Mouse (Mus musculus): ENCODE measurements at regions not wholly inside any gene's neighbourhood (a gene's known extent, or its start where the extent isn't known, plus 50 kb on each side); places are given as distances from the start of the nearest gene placed in this dataset.

- DNase-seq (ENCODE audit: low spot score, missing footprints) = no peak
- H3K9me3 ChIP-seq (ENCODE audit: control insufficient read depth, low read length) = no peaks in the 10 kb centered on the region
- peaks cover 3% of the 10 kb centered on the region for H3K4me1 ChIP-seq (ENCODE audit: control insufficient read depth, insufficient read depth, low read length)
- H3K27me3 ChIP-seq (ENCODE audit: control insufficient read depth, insufficient read depth, low read length) = no peaks in the 10 kb centered on the region
- H3K4me3 ChIP-seq (ENCODE audit: low read depth, low read length) = no peak overlapping the region
- H3K4me2 ChIP-seq = no peak overlapping the region
- no peak for ATAC-seq (ENCODE audit: low FRiP score)
- H3K9ac ChIP-seq (ENCODE audit: low read length) = no peak overlapping the region
- no peaks in the 10 kb centered on the region for H3K36me3 ChIP-seq (ENCODE audit: control insufficient read depth, insufficient read depth, low read length)
- WGBS = 93% methylated on average over 6 of the region's 6 CpGs
- no peak overlapping the region for H3K27ac ChIP-seq (ENCODE audit: low read depth, low read length)
These were observed 516.6 kb upstream of the Atp11b start for GRCm38 (mm10) chr3:35237342-35237741.

DNA sequence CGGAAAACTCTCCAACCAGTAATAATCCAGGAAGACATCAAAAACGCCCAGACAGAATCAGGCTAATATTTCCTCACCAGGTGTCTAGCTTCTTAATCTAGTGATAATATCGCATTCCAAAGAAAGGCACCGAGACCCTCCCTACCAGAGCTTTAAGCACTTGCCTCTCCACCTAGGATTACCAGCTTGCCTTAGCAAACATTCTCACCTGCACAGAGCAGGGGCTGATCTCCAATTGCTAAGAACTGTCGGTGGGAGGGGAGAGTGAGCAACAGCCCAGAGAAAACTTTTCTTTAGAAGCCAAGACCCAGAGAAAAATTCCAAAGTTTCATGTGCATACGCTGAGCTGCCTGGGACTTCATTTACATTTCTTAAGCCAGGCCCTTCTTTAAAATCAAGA, 511.6 kb upstream of the Atp11b start:
- Histone ChIP-seq H3K9ac (ENCODE audit: low read length) (no peak overlapping the region), H3K9me3 (ENCODE audit: control insufficient read depth, low read length) (no peaks in the 10 kb centered on the region), H3K4me2 (no peak overlapping the region), H3K27ac (ENCODE audit: low read depth, low read length) (peak overlapping the region; percentile 35), H3K36me3 (ENCODE audit: control insufficient read depth, insufficient read depth, low read length) (no peaks in the 10 kb centered on the region), H3K4me3 (ENCODE audit: low read depth, low read length) (no peak overlapping the region), H3K4me1 (ENCODE audit: control insufficient read depth, insufficient read depth, low read length) (peaks cover 34% of the 10 kb centered on the region), H3K27me3 (ENCODE audit: control insufficient read depth, insufficient read depth, low read length) (no peaks in the 10 kb centered on the region)
- DNase-seq (ENCODE audit: low spot score, missing footprints) = no peak
- no peak for ATAC-seq (ENCODE audit: low FRiP score)
- 31% methylated on average over 6 of the region's 6 CpGs for WGBS

DNA sequence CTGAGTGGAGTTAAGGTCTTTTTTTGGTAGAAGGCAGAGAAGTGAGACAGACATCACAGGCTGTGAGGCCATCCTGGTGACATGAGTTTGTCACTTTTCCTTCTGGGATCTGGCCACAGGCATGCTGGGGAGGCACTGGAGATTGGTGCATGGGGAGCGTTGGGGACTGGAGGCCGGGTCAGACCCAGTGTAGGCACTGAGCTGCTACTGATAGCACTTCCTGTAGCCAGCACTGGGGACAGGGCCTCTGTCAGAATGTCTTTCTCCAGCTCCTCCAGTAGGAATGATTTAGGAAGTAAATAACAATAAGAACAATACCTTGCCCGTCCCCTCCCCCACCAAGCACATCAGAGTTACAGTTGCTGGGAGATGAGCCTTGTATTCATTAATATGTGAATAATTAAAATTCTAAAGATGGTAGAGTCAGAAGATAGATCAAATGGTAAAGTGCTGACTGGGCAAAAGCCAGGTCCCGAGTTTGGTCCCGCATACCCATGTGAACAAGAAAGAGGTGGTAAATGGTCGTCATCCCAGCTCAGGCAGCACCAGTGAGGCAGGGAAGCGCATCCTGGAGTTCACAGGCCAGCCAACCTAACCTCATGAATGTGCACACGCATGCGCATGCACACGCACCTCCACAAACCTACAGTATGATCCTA, 510.9 kb upstream of the Atp11b start:
- H3K4me1 ChIP-seq (ENCODE audit: control insufficient read depth, insufficient read depth, low read length) = peaks cover 34% of the 10 kb centered on the region
- no peaks in the 10 kb centered on the region for H3K9me3 ChIP-seq (ENCODE audit: control insufficient read depth, low read length)
- H3K27me3 ChIP-seq (ENCODE audit: control insufficient read depth, insufficient read depth, low read length) = no peaks in the 10 kb centered on the region
- WGBS = 65% methylated on average over 10 of the region's 10 CpGs
- H3K4me3 ChIP-seq (ENCODE audit: low read depth, low read length) = no peak overlapping the region
- peak; percentile 63; the same call in 1 of the 2 replicates for ATAC-seq (ENCODE audit: low FRiP score)
- peak overlapping the region; percentile 35 for H3K27ac ChIP-seq (ENCODE audit: low read depth, low read length)
- H3K36me3 ChIP-seq (ENCODE audit: control insufficient read depth, insufficient read depth, low read length) = no peaks in the 10 kb centered on the region
- no peak for DNase-seq (ENCODE audit: low spot score, missing footprints)
- no peak overlapping the region for H3K9ac ChIP-seq (ENCODE audit: low read length)
- H3K4me2 ChIP-seq = no peak overlapping the region

DNA sequence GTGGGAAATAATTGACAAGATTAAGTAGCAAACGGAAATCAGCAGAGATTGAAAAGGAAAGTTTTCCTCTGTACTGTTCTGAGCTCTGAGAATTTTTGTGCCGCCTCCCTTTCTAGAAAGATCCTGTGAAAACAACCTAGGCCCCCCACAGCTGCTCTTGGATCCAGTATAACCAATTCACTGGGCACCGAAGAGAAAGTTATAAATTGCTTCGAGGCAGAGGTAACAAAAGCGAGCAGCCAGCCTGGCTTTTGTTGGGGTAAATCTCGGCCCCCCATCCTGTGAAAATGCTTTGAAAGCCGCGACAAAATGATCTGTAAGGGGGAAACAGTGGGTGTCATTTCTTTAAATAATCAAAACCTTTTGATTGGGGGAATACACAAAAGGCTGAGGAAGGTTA, 508.9 kb upstream of the Atp11b start:
- H3K9me3 ChIP-seq (ENCODE audit: control insufficient read depth, low read length) = no peaks in the 10 kb centered on the region
- no peak for DNase-seq (ENCODE audit: low spot score, missing footprints)
- H3K9ac ChIP-seq (ENCODE audit: low read length) = peak overlapping the region; percentile 36; the same call in 1 of the 2 replicates
- peaks cover 34% of the 10 kb centered on the region for H3K4me1 ChIP-seq (ENCODE audit: control insufficient read depth, insufficient read depth, low read length)
- H3K36me3 ChIP-seq (ENCODE audit: control insufficient read depth, insufficient read depth, low read length) = no peaks in the 10 kb centered on the region
- H3K27me3 ChIP-seq (ENCODE audit: control insufficient read depth, insufficient read depth, low read length) = no peaks in the 10 kb centered on the region
- H3K27ac ChIP-seq (ENCODE audit: low read depth, low read length) = no peak overlapping the region
- peak overlapping the region; percentile 0; the same call in 1 of the 2 replicates for H3K4me2 ChIP-seq
- no peak overlapping the region for H3K4me3 ChIP-seq (ENCODE audit: low read depth, low read length)
- ATAC-seq (ENCODE audit: low FRiP score) = no peak
- 4% methylated on average over 8 of the region's 8 CpGs for WGBS

DNA sequence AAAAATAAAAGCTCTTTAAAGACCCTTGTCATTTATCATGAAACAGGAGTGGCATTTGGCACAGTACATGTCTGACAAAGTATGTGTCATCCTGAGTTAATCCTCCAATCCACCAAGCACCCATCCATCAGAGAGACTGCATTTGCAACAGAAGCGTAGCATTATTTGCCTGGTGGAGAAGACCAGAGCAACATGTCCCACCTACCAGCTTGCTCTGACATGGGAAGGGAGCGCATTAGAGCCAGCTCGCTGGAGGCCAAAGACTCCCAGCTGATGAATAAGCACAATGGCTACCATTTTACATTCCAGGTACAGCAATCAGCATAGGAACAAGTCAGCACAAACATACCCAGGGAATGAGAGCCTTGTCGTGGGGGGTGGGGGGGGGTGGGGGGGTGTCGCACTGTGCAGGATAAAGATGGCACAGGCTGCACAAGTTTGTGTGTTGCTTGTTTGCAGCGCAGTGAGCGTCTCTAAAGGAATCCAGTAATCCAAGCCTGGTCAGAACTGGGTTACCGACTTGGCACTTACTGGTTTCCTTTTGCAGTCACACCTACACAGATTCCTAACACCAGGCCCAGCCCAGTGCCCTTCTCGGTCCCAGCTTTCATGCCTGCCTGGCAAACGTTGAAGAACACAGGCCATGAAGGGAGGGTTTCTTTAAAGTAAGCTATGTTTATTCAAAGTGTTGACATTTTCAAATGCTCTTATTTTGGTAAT, 507.8 kb upstream of the Atp11b start:
- DNase-seq (ENCODE audit: low spot score, missing footprints) = no peak
- no peak overlapping the region for H3K27ac ChIP-seq (ENCODE audit: low read depth, low read length)

GRCm38 (mm10) chr3:35249160-35249559, 504.7 kb upstream of the Atp11b start:
- WGBS = 89% methylated on average over 10 of the region's 10 CpGs
- ATAC-seq (ENCODE audit: low FRiP score) = no peak
- no peak overlapping the region for H3K4me2 ChIP-seq
- H3K27ac ChIP-seq (ENCODE audit: low read depth, low read length) = no peak overlapping the region
- H3K9ac ChIP-seq (ENCODE audit: low read length) = no peak overlapping the region
- H3K4me1 ChIP-seq (ENCODE audit: control insufficient read depth, insufficient read depth, low read length) = peaks cover 17% of the 10 kb centered on the region
- no peak for DNase-seq (ENCODE audit: low spot score, missing footprints)
- no peaks in the 10 kb centered on the region for H3K36me3 ChIP-seq (ENCODE audit: control insufficient read depth, insufficient read depth, low read length)
- H3K27me3 ChIP-seq (ENCODE audit: control insufficient read depth, insufficient read depth, low read length) = no peaks in the 10 kb centered on the region
- H3K4me3 ChIP-seq (ENCODE audit: low read depth, low read length) = no peak overlapping the region
- no peaks in the 10 kb centered on the region for H3K9me3 ChIP-seq (ENCODE audit: control insufficient read depth, low read length)

More for the DNA sequence above, 507.8 kb upstream of the Atp11b start:
- Histone ChIP-seq H3K9ac (ENCODE audit: low read length) (no peak overlapping the region), H3K4me3 (ENCODE audit: low read depth, low read length) (no peak overlapping the region), H3K27me3 (ENCODE audit: control insufficient read depth, insufficient read depth, low read length) (no peaks in the 10 kb centered on the region), H3K36me3 (ENCODE audit: control insufficient read depth, insufficient read depth, low read length) (no peaks in the 10 kb centered on the region), H3K4me1 (ENCODE audit: control insufficient read depth, insufficient read depth, low read length) (peaks cover 34% of the 10 kb centered on the region), H3K4me2 (no peak overlapping the region), H3K9me3 (ENCODE audit: control insufficient read depth, low read length) (no peaks in the 10 kb centered on the region)
- ATAC-seq (ENCODE audit: low FRiP score) = no peak
- 71% methylated on average over 10 of the region's 10 CpGs for WGBS

GRCm38 (mm10) chr3:35250092-35250749, 503.7 kb upstream of the Atp11b start:
- no peak overlapping the region for H3K9ac ChIP-seq (ENCODE audit: low read length)
- no peak for DNase-seq (ENCODE audit: low spot score, missing footprints)
- no peaks in the 10 kb centered on the region for H3K9me3 ChIP-seq (ENCODE audit: control insufficient read depth, low read length)
- H3K4me3 ChIP-seq (ENCODE audit: low read depth, low read length) = no peak overlapping the region
- H3K27me3 ChIP-seq (ENCODE audit: control insufficient read depth, insufficient read depth, low read length) = no peaks in the 10 kb centered on the region
- WGBS = 43% methylated on average over 14 of the region's 14 CpGs
- H3K4me2 ChIP-seq = no peak overlapping the region
- no peak for ATAC-seq (ENCODE audit: low FRiP score)
- H3K4me1 ChIP-seq (ENCODE audit: control insufficient read depth, insufficient read depth, low read length) = peaks cover 9% of the 10 kb centered on the region
- H3K27ac ChIP-seq (ENCODE audit: low read depth, low read length) = no peak overlapping the region
- H3K36me3 ChIP-seq (ENCODE audit: control insufficient read depth, insufficient read depth, low read length) = no peaks in the 10 kb centered on the region

GRCm38 (mm10) chr3:35253861-35254260, 500.0 kb upstream of the Atp11b start:
- Histone ChIP-seq H3K36me3 (ENCODE audit: control insufficient read depth, insufficient read depth, low read length) (no peaks in the 10 kb centered on the region), H3K27ac (ENCODE audit: low read depth, low read length) (no peak overlapping the region), H3K27me3 (ENCODE audit: control insufficient read depth, insufficient read depth, low read length) (no peaks in the 10 kb centered on the region), H3K4me2 (no peak overlapping the region), H3K4me1 (ENCODE audit: control insufficient read depth, insufficient read depth, low read length) (no peaks in the 10 kb centered on the region; the same call in 1 of the 2 replicates), H3K4me3 (ENCODE audit: low read depth, low read length) (no peak overlapping the region), H3K9ac (ENCODE audit: low read length) (no peak overlapping the region), H3K9me3 (ENCODE audit: control insufficient read depth, low read length) (no peaks in the 10 kb centered on the region)
- no peak for ATAC-seq (ENCODE audit: low FRiP score)
- WGBS = 72% methylated on average over 5 of the region's 5 CpGs
- no peak for DNase-seq (ENCODE audit: low spot score, missing footprints)

DNA sequence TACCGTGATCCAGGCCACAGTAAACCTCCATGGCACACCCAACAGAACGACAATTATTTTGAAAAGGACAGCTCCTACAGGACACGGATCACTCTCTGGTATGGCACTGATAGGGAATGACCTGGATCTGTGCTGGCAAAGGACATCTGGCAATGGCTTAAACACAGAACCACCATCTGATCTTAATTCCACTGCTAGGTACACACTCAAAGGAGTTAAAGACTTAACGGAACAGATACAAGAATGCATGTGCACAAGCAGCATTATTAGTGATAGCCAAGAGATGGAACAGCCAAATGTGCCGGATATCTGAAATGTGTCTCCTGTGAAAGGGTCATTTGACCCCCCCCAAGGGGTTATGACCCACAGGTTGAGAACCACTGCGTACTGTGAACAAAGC, 493.0 kb upstream of the Atp11b start:
- WGBS = 91% methylated on average over 6 of the region's 6 CpGs
- Histone ChIP-seq H3K9me3 (ENCODE audit: control insufficient read depth, low read length) (no peaks in the 10 kb centered on the region), H3K27me3 (ENCODE audit: control insufficient read depth, insufficient read depth, low read length) (no peaks in the 10 kb centered on the region), H3K9ac (ENCODE audit: low read length) (no peak overlapping the region), H3K36me3 (ENCODE audit: control insufficient read depth, insufficient read depth, low read length) (no peaks in the 10 kb centered on the region), H3K4me3 (ENCODE audit: low read depth, low read length) (no peak overlapping the region), H3K4me2 (no peak overlapping the region), H3K4me1 (ENCODE audit: control insufficient read depth, insufficient read depth, low read length) (no peaks in the 10 kb centered on the region), H3K27ac (ENCODE audit: low read depth, low read length) (no peak overlapping the region)
- DNase-seq (ENCODE audit: low spot score, missing footprints) = peak; percentile 54
- no peak for ATAC-seq (ENCODE audit: low FRiP score)

All from midbrain, embryonic 11.5 days (tissue).